Mouse (Mus musculus) fat pad, adult 2 months (tissue): Measurements from ENCODE around the gene Cd151.

Experiments
- DNase-seq: peaks from one replicate; pipeline ENCODE4 v3.0.0-alpha.2; 2011; ENCODE audit warnings: low read depth, low spot score; ENCODE audit errors: extremely low read depth

Gene Cd151

GRCm38 (mm10) chr7:141457236-141457635 is 10.0 kb upstream of the Cd151 start:
- no peak for DNase-seq

GRCm38 (mm10) chr7:141457986-141458660 is 9.1 kb upstream of the Cd151 start:
- DNase-seq = no peak

- DNase-seq = no peak
Observed at GRCm38 (mm10) chr7:141458661-141459060, 8.5 kb upstream of the Cd151 start.

GRCm38 (mm10) chr7:141459301-141459711 is 7.9 kb upstream of the Cd151 start:
- DNase-seq = no peak

DNA sequence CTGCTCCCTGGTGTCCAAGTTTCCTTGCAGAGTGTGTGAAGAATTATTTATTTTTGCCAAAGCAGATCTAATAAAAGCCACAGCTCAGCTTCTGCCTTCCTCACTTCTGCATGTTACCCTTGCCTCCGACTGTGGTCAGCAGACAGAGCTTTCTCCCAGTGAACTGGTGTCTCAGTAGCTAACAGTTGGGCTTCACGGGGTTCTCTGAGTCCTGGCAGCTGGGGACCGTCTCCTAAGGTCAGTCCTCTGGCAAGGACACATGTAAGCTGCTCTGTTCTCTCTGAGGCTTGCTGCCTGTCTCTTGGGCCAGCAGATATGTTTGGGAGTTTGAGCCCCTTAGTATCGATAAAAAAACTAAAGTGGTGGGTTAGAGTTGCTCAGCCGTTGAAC is 7.2 kb upstream of the Cd151 start:
- DNase-seq = no peak

- DNase-seq = peak; percentile 97
Observed at GRCm38 (mm10) chr7:141460391-141461113, 6.6 kb upstream of the Cd151 start, which contains the start of gene Cracr2b. TSS of gene Cracr2b (plus strand) at chr7:141461094.

DNA sequence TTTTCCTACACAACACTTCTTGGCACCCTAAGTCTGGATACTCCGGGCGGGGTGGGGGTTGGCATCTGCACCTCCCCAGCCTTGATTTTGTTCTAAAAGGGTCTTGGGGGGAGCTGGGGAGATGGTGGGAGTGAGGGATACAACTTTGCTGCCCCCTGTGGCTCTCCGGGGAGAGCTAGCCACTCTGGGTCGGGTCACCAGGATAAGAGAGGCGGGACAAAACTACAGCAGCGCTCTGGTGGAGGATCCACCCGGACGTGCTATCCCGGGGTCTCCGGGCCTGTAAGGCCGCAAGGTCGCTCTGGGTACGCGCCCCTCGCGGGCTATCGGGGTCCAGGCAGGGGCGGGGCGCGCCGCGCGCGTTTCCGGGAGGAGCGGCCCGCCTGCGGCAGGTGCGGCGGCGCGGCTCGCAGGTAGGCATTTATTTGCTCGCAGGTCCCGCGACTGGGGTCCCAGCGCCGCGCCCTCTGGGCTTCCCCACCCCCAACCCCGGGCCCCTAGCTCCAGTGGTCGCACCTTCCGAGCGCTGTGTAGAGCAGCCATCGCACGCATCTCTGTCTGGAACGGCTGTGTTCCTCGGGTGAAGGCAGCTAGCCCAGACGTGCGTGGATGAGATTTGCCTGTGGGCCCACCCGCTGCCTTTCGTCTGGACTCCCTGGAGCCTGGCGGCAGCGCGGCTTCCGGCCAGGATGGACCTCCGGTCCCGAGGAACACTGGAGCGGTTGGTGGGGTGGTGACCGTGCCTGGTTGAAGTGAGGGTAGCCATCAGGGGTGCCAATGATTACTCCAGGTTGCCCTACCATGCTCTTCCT is 5.5 kb upstream of the Cd151 start:
- DNase-seq = no peak

DNA sequence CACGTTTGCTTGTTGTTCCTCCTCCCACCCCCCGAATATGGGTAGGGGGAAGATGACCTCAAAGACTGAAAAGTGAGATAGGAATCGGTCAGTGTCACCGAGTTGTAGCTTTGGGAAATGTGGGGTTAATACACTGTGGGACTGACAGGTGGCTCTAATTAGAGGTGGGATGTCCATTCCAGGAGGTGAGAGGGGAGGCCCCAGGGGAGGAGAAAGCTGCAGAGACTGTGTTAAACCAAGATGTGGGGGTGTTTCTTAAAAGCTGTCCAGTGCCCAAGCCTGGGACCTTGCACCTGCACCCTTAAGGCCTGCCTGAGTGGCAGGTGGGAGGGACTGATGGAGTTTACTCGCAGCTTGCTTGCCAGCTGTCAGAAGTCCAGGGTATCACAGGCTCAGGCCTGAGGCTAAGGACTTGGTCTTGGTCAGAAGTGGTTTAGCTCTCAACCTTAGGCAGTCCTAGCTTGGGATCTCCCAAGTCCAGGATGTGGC is 4.8 kb upstream of the Cd151 start:
- DNase-seq = peak; percentile 89

- DNase-seq = no peak
Observed at GRCm38 (mm10) chr7:141463824-141464602, 3.2 kb upstream of the Cd151 start.

DNA sequence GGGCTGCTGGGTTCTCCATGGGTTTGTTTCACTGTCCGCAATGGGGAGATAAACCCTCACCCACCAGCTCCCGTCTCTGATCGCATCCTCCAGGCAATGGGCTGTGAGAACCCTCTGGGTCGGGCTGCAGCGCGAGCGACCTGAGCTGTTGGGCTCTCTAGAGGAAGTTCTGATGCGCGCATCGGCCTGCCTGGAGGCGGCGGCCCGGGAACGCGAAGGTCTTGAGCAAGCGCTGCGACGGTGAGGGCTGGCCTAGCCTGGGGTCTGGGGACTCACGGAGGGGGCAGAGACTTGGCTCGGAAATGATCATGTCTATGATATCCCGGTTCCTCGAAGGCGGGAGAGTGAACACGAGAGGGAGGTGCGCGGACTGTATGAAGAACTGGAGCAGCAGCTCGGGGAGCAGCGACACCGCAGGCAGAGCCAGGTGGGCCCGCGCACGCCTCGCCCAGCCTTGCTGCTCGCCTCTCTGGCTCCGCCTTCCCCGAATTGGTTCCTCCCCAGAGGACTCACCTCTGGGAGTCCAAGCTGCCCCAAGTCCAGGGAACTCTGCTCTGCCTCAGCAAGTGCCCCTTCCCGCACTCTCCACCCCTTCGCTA is 2.5 kb upstream of the Cd151 start:
- no peak for DNase-seq

DNA sequence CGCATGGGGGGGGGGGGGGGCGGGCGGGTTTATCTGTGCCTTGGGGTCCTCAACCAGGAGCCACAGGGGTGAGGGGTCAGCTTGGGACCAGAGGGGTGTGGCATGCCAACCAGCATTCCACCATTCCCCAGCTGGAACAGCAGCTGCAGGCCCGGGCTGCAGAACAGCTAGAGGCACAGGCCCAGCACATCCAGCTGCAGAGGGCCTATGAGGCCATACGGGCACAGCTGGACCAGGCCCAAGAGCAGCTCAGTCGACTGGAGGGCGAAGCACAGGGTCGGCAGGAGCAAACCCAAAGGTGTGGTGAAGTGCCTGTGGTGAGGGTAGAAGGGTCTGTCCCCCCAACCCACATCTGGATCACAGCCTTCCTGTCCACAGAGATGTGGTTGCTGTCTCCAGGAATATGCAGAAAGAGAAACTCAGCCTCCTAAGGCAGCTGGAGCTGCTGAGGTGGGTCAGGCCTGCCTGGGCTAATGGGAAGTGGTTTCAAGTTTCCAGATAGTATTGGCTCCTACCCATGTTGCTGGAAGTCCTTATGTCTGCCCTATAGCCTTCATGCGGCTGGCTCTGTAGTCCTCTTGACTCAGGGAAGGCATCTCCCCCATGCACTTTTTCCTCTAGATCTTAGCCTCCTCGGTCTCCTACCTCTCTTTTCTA is 1.7 kb upstream of the Cd151 start:
- no peak for DNase-seq

DNA sequence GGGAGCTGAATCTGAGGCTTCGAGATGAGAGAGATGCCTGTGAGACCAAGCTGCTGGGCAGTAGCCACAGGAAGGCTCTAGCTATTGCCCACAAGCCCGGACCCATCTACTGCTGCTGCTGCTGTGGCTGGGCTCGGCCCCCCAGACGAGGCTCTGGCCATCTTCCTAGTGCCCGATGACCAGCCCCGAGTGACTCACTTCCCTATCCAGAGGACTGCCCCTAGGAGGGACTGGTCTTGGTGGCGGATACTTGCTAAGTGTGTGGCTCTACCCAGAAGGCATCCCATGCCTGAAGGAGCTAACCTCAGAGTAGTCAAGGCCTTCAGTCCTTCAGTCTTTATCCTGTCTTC is 1.2 kb upstream of the Cd151 start:
- no peak for DNase-seq

DNA sequence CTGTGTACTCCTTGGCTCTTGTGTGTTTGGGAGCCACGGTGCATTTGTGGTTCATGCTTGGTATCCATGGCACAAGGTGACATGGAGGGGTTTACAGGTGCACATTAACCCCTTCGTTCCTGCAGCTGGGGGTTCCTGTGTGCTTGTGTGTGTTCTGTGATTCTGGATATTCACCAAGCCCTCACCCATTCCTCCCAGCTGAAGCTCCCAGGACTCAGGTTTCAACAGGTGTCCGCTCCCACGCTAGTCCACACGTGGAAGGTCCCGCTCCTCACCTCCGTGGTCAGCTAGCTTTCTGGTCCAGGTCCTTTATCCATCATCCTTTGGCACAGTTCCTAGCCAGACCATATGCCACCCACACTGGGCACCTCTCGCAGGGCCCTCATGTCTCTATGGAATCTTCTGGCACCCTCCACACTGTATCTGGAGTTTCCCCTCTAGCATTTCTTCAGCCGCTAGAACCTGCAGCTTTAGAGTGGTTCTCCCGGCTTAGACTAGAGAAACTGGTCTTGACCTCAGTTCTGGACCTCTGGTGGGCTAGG is 514 bp upstream of the Cd151 start:
- no peak for DNase-seq

GRCm38 (mm10) chr7:141468164-141468521 is 951 bp downstream of the Cd151 start:
- DNase-seq = no peak

GRCm38 (mm10) chr7:141468522-141469211 is 1.5 kb downstream of the Cd151 start:
- no peak for DNase-seq

DNA sequence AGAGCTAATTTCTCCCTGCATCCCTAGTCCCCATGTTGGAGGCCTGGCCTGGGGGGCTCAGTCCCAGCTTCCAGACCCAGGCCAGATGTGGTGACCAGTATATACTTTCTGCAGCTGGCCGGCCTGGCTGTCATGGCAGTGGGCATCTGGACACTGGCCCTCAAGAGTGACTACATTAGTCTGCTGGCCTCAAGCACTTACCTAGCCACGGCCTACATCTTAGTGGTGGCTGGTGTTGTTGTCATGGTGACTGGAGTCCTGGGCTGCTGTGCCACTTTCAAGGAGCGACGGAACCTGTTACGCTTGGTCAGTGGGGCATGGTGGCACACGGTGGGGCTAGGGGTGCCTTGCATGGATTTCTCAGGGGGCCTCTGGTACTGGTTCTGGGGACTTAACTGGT is 2.2 kb downstream of the Cd151 start:
- no peak for DNase-seq

- no peak for DNase-seq
Observed at GRCm38 (mm10) chr7:141469901-141470636, 2.9 kb downstream of the Cd151 start.

GRCm38 (mm10) chr7:141470637-141470944 is 3.4 kb downstream of the Cd151 start:
- no peak for DNase-seq

GRCm38 (mm10) chr7:141471236-141471635 is 4.0 kb downstream of the Cd151 start:
- no peak for DNase-seq
